Mouse (Mus musculus) cerebellum, postnatal 36 days (tissue): ENCODE data around the gene Gm6309.
A peak's percentile ranks its signal among the peaks of the same experiment; 100 is the strongest.
"Not testable (repeated sequence)": the region's sequence is repeated elsewhere in the genome, so short reads cannot be mapped to it uniquely, and the experiment has no call there.

ENCODE experiments used
- DNase-seq, 2 experiments: peaks; one replicate each; pipeline ENCODE4 v3.0.0; 2021 to 2022; ENCODE audit warnings: mixed read lengths in 2 of 2

Gene Gm6309

DNA sequence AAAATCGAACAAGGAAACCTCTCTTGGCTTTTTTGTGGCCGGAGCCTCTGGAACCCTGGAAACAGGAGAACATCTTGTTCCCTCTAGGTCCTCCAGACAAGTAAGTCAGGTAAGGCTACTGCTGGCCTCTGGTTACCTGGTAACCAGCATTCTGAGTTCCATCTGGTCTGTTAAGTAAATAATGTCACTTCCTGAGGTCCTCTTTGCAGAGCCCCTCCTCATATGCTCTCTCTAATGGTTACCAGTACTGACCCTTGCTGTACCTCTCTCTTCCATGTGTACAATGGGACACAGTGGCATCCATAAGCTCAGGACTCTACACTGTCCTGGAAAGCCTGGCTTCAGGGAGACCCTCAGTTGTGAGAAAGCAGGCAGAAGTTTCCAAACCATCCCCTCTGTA lies at the start of gene Gm6309:
Gene Gm6309, minus strand, starts transcription at position 101 of the 400 bp plus-strand sequence.
- DNase-seq: not testable (repeated sequence)

DNA sequence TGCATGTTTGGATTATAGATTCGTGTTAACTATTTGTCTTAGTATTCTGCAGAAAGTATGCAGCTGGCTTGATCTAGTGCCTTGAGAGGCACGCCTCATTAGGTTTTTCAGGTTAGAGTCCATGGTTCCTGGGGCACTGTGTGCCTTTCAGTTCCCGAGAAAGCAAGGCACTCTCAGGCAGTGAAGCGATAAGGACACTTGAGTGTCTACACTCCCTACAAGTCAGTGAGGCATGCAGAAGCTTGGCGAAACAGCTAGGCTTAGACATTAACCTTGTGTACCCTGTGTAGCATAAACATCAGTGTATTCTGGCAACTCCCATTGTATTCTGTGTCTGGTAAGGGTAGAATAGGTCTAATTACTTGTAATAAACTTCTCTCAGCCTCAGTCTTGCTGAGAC lies 35.0 kb upstream of the Gm6309 start:
- DNase-seq: no peak

- DNase-seq: no peak
Observed at GRCm38 (mm10) chr5:146203921-146204320, 33.4 kb upstream of the Gm6309 start.

DNA sequence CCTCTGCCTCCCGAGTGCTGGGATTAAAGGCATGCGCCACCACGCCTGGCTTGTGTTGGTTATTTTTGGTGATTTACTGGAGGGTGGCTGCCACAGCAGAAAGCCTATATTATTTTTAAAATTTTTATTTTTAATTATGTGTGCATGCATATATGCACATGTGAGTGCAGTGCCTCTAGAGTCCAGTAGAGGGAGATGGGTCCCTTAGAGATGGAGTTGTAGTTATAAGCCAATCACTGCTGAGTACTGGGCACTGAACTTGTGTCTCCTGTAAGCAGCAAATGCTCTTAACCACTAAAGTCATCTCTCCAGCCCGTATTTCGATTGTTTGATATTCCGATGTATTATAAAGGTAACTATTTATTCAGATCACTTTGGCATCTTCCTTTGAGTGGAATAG lies 30.1 kb upstream of the Gm6309 start:
- no peak for DNase-seq

GRCm38 (mm10) chr5:146199540-146199939 lies 29.0 kb upstream of the Gm6309 start:
- no peak for DNase-seq

DNA sequence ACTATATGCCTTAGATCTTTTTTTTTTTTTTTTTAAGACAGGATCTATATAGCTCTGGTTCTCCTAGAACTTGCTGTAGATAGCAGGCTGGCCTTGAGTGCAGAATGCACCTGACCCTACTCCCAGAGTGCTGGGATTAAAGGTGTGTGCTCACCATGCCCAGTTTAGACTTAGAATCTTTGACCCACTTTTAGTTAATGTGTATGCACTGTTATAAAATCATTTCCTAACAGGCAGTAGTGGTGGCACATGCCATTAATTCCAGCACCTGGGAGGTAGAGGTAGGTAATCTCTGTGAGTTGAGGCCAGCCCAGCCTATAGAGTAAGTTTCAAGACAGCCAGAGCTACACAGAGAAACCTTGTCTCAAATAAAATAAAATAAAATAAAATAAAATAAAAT lies 28.6 kb upstream of the Gm6309 start:
- no peak for DNase-seq

- DNase-seq: peak in 1 of 2 experiments; percentile 21
Observed at GRCm38 (mm10) chr5:146193360-146193759, 22.8 kb upstream of the Gm6309 start.

DNA sequence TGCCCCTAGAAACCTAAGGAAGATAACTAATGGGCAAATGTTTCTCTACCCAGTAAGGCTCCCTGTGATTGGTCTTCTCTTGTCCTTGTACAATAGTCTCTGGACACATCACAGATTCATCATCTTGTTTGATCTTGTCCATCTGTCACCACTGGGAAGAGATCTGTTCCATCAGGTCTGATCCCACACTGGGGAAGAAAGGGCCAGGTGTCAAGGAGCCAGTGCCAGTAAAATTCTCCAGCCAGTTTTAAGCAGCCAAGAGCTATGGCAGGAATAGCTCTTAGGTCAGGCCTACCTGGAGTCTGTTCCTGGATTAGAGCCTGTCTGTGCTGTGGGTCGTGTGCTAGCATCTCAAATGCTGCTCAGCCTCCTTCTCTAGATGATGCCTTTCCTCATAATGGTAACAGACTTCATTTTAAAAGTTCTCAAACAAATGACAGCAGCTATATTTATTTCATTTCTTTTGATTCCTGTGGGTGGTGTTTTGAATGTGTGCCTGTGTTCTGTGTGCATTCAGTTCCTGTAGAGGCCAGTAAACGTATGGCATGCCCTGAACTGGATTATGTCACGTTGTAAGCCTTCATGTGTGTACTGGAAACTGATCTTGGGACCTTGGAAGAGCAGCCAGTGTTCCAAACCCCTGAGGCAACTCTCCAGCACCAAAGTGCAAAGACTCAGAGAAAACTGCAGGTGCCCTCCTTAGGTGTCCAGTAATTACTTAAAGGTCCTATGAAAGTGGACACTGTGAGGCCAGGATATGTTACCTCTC lies 20.2 kb upstream of the Gm6309 start:
- DNase-seq: peak; percentile 78 to 81

- DNase-seq: no peak
Observed at GRCm38 (mm10) chr5:146190093-146190492, 19.6 kb upstream of the Gm6309 start.

DNA sequence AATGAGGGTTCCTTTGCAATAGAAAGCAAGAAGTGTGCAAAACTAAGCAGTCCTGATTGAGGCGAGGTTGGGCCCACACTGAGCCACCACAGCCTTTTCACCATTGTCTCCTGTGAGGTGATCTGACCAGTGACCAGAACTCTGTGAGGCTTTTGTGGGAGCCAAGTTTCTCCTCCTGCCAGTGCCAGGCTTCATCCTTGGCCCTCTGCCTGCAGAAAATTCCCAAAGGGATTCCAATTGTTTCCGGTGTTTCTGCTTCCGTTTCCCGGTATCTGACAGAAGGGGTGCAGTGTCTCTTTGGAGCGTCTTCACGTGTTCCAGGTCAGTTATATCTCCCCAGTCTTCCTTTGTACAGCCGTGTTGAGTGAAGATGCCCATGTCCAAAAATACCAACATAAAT lies 18.2 kb upstream of the Gm6309 start:
- DNase-seq: peak; percentile 43 to 46

DNA sequence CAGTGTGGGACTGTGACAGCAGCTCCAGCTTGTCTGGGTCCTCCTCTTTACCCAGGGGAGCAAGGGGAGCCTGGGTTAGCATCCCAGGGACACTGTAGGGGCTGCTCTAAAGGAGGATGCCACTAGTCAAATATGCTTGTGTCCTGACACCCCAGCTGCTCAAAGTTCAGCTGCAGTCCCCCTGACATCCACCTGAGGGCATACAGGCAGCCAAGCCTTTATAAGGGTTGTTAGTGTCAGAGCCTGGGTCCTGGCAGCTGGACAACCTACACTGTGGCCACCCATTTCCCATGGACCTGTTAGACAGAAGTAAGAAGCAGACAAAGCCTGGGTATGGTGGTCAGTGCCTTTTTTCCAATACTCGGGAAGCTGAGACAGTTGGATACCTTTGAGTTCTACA lies 17.6 kb upstream of the Gm6309 start:
- peak in 1 of 2 experiments; percentile 11 for DNase-seq

DNA sequence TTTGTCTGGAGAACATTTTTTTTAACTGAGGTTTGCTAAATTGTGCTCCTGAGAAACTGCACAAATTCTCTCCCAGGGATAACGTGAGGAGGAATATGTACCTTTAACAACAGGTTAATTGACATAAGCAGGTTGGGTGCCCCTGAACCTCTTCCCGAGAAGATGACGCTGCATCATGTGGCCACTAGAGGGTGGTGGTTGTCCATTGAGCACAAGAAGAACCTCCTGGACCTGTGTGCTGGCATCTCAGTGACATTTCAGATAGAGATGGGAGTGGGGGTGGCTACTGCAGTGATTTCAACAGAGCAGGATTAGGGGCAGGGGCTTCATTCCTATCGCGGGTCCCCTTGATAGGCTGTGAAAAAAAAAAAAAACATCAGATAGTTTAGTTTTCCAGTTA lies 16.9 kb upstream of the Gm6309 start:
- DNase-seq: peak; percentile 79 to 81

DNA sequence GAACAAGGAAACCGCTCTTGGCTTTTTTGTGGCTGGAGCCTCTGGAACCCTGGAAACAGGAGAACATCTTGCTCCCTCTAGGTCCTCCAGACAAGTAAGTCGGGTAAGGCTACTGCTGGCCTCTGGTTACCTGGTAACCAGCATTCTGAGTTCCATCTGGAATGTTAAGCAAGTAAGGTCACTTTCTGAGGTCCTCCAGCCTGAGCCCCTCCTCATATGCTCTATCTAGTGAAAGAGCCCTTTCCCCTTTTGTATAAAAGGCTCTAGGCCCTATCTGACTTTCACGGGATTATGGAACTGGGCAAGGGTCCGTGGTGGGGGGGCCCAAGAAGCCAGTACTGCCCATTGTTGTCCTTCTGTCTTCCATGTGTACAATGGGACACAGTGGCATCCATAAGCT lies 14.7 kb upstream of the Gm6309 start, which contains the start of gene 1700001J03Rik:
Gene 1700001J03Rik, minus strand, starts transcription at position 101 of the 400 bp plus-strand sequence.
- DNase-seq: not testable (repeated sequence)

- DNase-seq: peak; percentile 56 to 65
Observed at GRCm38 (mm10) chr5:146172744-146173143, 2.2 kb upstream of the Gm6309 start.

DNA sequence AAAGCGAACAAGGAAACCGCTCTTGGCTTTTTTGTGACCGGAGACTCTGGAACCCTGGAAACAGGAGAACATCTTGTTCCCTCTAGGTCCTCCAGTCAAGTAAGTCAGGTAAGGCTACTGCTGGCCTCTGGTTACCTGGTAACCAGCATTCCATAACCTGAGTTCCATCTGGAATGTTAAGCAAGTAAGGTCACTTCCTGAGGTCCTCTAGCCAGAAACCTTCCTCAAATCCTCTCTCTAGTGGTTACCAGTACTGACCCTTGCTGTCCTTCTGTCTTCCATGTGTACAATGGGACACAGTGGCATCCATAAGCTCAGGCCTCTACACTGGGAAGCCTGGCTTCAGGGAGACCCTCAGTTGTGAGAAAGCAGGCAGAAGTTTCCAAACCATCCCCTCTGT lies 10.1 kb downstream of the Gm6309 start, which contains the start of gene Gm5565:
Gene Gm5565, minus strand, starts transcription at position 101 of the 400 bp plus-strand sequence.
- DNase-seq: not testable (repeated sequence)

DNA sequence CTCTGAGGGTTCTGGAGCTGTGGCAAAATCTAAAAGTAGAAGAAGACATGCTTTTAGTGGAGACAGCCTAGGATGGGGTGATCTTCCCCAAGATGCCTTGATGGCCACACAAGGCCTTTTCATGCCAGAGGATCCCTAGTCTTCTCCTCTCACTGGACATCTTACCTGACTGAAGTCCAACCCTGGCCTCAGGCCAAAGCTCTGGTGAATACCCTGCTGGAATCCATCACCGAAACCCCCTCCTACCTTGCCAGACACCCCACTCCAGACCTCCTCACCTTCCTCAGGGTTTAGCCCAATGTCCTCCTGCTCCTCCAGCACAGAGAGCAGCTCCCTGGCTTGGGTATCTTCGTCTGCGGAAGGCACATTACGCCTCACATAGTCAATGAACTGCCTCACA lies 12.2 kb downstream of the Gm6309 start:
- DNase-seq: not testable (repeated sequence)

DNA sequence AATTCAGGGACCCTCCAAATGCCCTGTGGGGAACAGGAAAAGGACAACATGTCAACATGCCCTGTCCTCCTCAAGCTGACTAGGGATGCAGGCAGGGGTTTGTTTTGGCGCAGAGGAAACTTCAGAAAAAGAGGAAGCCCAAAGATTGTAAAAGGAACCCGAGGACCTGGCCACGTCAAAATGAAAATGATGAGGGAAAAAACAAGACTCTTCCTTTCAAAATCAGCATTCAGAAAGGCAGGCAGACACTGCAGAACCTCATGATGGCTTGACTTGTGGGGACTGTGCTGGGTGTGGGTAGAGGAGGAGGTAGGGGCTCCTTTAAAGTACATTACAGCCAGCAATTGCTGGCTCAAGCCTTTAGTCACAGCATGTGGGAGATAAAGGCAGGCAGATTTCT lies 20.1 kb downstream of the Gm6309 start:
- no peak for DNase-seq

DNA sequence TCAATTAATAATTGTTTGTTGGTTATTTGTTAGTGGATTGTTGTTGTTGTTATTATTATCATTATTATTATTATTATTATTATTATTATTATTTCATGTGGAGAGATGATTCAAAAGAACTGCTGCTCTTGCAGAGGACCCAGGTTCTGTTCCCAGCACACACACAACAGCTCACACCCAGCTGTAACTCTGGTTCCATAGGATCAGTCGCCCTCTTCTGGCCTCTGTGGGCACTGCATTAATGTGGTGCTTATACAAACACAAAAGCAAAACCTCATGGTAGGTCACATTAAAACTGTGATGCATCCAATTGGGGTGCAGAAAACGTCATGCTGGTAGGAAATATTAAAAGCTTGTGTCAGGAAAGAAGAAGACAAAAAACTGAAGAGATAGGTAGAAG lies 22.6 kb downstream of the Gm6309 start:
- DNase-seq: no peak
